In the genomic region with DNA sequence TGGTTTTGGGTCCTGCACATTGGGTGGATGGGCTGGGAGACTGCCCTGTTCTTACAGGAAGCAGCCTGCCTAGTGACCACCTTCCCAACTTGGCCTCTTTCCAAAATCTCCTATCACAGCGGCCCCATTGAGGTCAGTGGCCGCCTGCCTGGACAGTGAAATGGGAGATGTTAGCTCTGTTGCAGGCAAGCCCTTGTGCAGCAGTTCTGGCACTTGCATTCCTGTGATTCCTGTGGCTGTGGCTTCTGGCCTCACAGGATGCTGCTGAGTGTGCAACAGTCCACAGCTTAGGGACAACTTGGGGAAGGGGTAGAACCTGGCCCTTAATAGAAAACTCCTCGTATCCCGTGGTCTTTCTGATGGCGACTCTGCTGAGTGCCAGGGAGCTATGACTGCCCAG, we compare ENCODE assay signal across 11 mouse cellular contexts. TPM values are rescaled to one million over a fixed set of nuclear protein-coding genes. Genes with fewer than 3 reads are reported as not detected.
DNase-seq lines count a peak whose midpoint lies in the region; ATAC-seq and TF ChIP-seq lines count a peak whose summit lies in the region.
"Had no signal": no experiment of that assay in that cellular context is flagged by ENCODE, and none has a peak within 500 bp of the region (broad histone marks: within the 10 kb centered on the region; RNA-seq: fewer than 3 reads in every experiment).

No protein-coding gene starts in this region.

- peak; percentile 24; the same call in 1 of the 2 replicates for ATAC-seq in limb, embryonic 14.5 days (ENCODE audit: low FRiP score, low read depth)
- peak; percentile 23; the same call in 1 of the 2 replicates for ATAC-seq in kidney, postnatal 0 days (replicated peaks; ENCODE audit: low FRiP score, low read depth)

- no peaks in the 10 kb centered on the region for H3K9me3 ChIP-seq in limb, embryonic 14.5 days (ENCODE audit: control insufficient read depth, low read length)
- no peaks in the 10 kb centered on the region for H3K9me3 ChIP-seq in limb, embryonic 10.5 days (replicated peaks)
- no peaks in the 10 kb centered on the region for H3K9me3 ChIP-seq in kidney, postnatal 0 days (replicated peaks; ENCODE audit: low read length)
- H3K9me3 ChIP-seq: midbrain, embryonic 12.5 days had no signal

- no peaks in the 10 kb centered on the region for H3K27me3 ChIP-seq in limb, embryonic 14.5 days (ENCODE audit: control insufficient read depth, insufficient read depth, low read length)
- no peaks in the 10 kb centered on the region; the same call in 1 of the 2 replicates for H3K27me3 ChIP-seq in limb, embryonic 10.5 days (ENCODE audit: low read depth, poor library complexity, severe bottlenecking)
- H3K27me3 ChIP-seq in kidney, postnatal 0 days (ENCODE audit: insufficient read depth, low read length), result no peaks in the 10 kb centered on the region
- H3K27me3 ChIP-seq: midbrain, embryonic 12.5 days had no signal

- H3K27ac ChIP-seq in limb, embryonic 14.5 days (replicated peaks; ENCODE audit: low read depth, low read length), result no peak overlapping the region
- no peak overlapping the region for H3K27ac ChIP-seq in limb, embryonic 10.5 days
- peak overlapping the region; percentile 84 for H3K27ac ChIP-seq in kidney, postnatal 0 days
- H3K27ac ChIP-seq: left cerebral cortex, adult 2 months; liver, embryonic 14.5 days; midbrain, embryonic 12.5 days had no signal

- TF ChIP-seq POLR2A in limb, embryonic 14.5 days (IDR thresholded peaks at IDR 0.05; ENCODE audit: borderline replicate concordance, extremely low read depth, insufficient read depth, insufficient read length), result no peak

- DNase-seq in limb, embryonic 14.5 days (ENCODE audit: low spot score), result no peak
- no peak for DNase-seq in limb, embryonic 10.5 days (ENCODE audit: low spot score)
- DNase-seq in 3T3-L1 (ENCODE audit: low read depth, low spot score) (peak; percentile 91), MN1 (ENCODE audit: low spot score) (peak; percentile 58)
- DNase-seq in kidney, postnatal 0 days (ENCODE audit: low spot score), result peak; percentile 85
- no peak for DNase-seq in urinary bladder, postnatal 4 days (ENCODE audit: low spot score in 2 of 2)
- no peak for DNase-seq in layer of hippocampus, postnatal 10 days (ENCODE audit: low spot score in 2 of 2)
- DNase-seq: cerebellum, adult 11-12 months had no signal

- 0 out of 2 replicates have a peak, but pooled peaks cover under 1% of the 10 kb centered on the region for H3K4me1 ChIP-seq in limb, embryonic 14.5 days (ENCODE audit: control insufficient read depth, insufficient read depth, low read length)
- H3K4me1 ChIP-seq in limb, embryonic 10.5 days, result peaks cover 15% of the 10 kb centered on the region
- H3K4me1 ChIP-seq in kidney, postnatal 0 days (replicated peaks; ENCODE audit: insufficient read depth, low read length), result peaks cover 17% of the 10 kb centered on the region; the same call in 1 of the 2 replicates

- 85% methylated on average over 5 of the region's 5 CpGs for WGBS in limb, embryonic 14.5 days
- 88% methylated on average over 5 of the region's 5 CpGs for WGBS in limb, embryonic 10.5 days
- 45% methylated on average over 5 of the region's 5 CpGs for WGBS in kidney, postnatal 0 days

- H3K36me3 ChIP-seq in limb, embryonic 14.5 days (ENCODE audit: control insufficient read depth, insufficient read depth, low read length), result peaks cover 84% of the 10 kb centered on the region
- peaks cover 95% of the 10 kb centered on the region for H3K36me3 ChIP-seq in limb, embryonic 10.5 days
- H3K36me3 ChIP-seq in kidney, postnatal 0 days (ENCODE audit: insufficient read depth, low read length), result peaks cover 44% of the 10 kb centered on the region

- TF ChIP-seq CTCF in kidney, postnatal 0 days (IDR thresholded peaks at IDR 0.05; ENCODE audit: low read depth), result no peak

- no peak overlapping the region for H3K4me2 ChIP-seq in limb, embryonic 14.5 days (replicated peaks; ENCODE audit: low read depth, low read length, severe bottlenecking)
- no peak overlapping the region; the same call in 1 of the 2 replicates for H3K4me2 ChIP-seq in kidney, postnatal 0 days (ENCODE audit: low read length)
- H3K4me2 ChIP-seq: midbrain, embryonic 12.5 days had no signal

- no peak overlapping the region for H3K9ac ChIP-seq in limb, embryonic 14.5 days (ENCODE audit: low read depth, low read length, severe bottlenecking)
- H3K9ac ChIP-seq in kidney, postnatal 0 days (ENCODE audit: low read depth, low read length), result no peak overlapping the region
- H3K9ac ChIP-seq: liver, embryonic 14.5 days; midbrain, embryonic 12.5 days had no signal

- H3K4me3 ChIP-seq in limb, embryonic 14.5 days (replicated peaks; ENCODE audit: low read length), result no peak overlapping the region
- no peak overlapping the region for H3K4me3 ChIP-seq in limb, embryonic 10.5 days
- no peak overlapping the region for H3K4me3 ChIP-seq in kidney, postnatal 0 days (replicated peaks; ENCODE audit: low read depth, low read length)
- H3K4me3 ChIP-seq: left cerebral cortex, adult 2 months; midbrain, embryonic 12.5 days had no signal

RNA-seq across cellular contexts. Expression of gene Pgs1, which starts 17.6 kb away (rescaled TPM):
- 36.2 and 41.7 TPM in 2 replicates for polyA plus RNA-seq in limb, embryonic 14.5 days (2012; rRNA removed)
- 30.5 and 35.9 TPM in 2 replicates for polyA plus RNA-seq in limb, embryonic 14.5 days (2014; fragmentation: Nextera tagmentation; extraction: Ambion mirVana)
- 47.1 and 47.4 TPM in 2 replicates for polyA plus RNA-seq in limb, embryonic 10.5 days (2016; fragmentation: Nextera tagmentation; extraction: Ambion mirVana)
- 29.6 and 32.0 TPM in 2 replicates for polyA plus RNA-seq in kidney, postnatal 0 days (2015; fragmentation: Nextera tagmentation; extraction: Ambion mirVana)
- 10 to 100 TPM; 59.2 to 59.6 TPM for total RNA-seq in layer of hippocampus, postnatal 10 days (2021)

RNA-seq across cellular contexts. Expression of gene Socs3, which starts 33.9 kb away (rescaled TPM):
- 18.4 and 21.3 TPM in 2 replicates for polyA plus RNA-seq in limb, embryonic 14.5 days (2012; rRNA removed)
- polyA plus RNA-seq in limb, embryonic 14.5 days (2014; fragmentation: Nextera tagmentation; extraction: Ambion mirVana), result 6.4 and 8.6 TPM in 2 replicates
- 11.2 and 13.2 TPM in 2 replicates for polyA plus RNA-seq in limb, embryonic 10.5 days (2016; fragmentation: Nextera tagmentation; extraction: Ambion mirVana)
- 11.7 and 14.4 TPM in 2 replicates for polyA plus RNA-seq in kidney, postnatal 0 days (2015; fragmentation: Nextera tagmentation; extraction: Ambion mirVana)
- total RNA-seq in layer of hippocampus, postnatal 10 days (2021), result 1 to 10 TPM; 2.3 to 2.8 TPM

Comparison
In these comparisons a context has a peak if more than half of its experiments do, and no peak if none do; other contexts are left out.
1. DNase-seq: peak in 3T3-L1 (single experiment), MN1 (single experiment) and kidney, postnatal 0 days (single experiment); none in limb, embryonic 14.5 days (single experiment), limb, embryonic 10.5 days (single experiment), urinary bladder, postnatal 4 days (0 of 2) and layer of hippocampus, postnatal 10 days (0 of 2).